Mouse (Mus musculus): ENCODE data around the gene Apoc4. TPM values are rescaled to one million over a fixed set of nuclear protein-coding genes. Genes with fewer than 3 reads are reported as not detected.

The Apoc4 gene
- polyA plus RNA-seq (2017; shearing (Covaris generic)), result not detected

GRCm38 (mm10) chr7:19681202-19681694 lies at the start of gene Apoc4, which contains the start of gene Gm44805:
Gene Apoc4 (minus strand): TSS chr7:19681479.
Gene Gm44805 (minus strand): TSS chr7:19681423.

GRCm38 (mm10) chr7:19715239-19716054 lies 34.2 kb upstream of the Apoc4 start, which contains the start of gene Tomm40:
Gene Tomm40 (minus strand): TSS chr7:19715438.

GRCm38 (mm10) chr7:19698907-19699826 lies 17.9 kb upstream of the Apoc4 start, which contains the start of gene Apoe:
Gene Apoe (minus strand): TSS chr7:19699188.

GRCm38 (mm10) chr7:19691873-19692865 lies 10.9 kb upstream of the Apoc4 start, which contains the start of gene Apoc1:
Gene Apoc1 (minus strand): TSS chr7:19692660.

DNA sequence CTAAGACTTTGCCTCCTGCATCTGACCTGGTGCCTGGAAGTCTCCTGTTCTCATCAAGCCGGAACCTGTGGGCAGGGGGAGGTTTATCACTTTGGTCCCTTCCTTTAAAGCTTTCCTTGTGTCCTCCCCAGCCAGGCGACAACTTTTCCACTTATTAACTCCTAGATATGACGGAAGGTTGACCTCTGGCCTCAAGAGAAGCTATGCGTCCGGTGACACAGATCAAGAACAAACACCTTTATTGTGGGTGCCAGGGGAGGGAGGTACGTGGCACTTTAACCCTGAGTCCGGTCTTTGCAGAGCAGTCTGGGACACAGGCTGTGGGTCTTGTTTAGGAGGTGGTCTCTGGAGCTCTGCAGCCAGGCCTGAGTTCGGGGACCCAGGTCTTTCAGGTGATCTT lies 3.4 kb downstream of the Apoc4 start, which contains the start of gene Apoc2:
Gene Apoc2, minus strand, starts transcription at position 70 of the 400 bp plus-strand sequence.

DNA sequence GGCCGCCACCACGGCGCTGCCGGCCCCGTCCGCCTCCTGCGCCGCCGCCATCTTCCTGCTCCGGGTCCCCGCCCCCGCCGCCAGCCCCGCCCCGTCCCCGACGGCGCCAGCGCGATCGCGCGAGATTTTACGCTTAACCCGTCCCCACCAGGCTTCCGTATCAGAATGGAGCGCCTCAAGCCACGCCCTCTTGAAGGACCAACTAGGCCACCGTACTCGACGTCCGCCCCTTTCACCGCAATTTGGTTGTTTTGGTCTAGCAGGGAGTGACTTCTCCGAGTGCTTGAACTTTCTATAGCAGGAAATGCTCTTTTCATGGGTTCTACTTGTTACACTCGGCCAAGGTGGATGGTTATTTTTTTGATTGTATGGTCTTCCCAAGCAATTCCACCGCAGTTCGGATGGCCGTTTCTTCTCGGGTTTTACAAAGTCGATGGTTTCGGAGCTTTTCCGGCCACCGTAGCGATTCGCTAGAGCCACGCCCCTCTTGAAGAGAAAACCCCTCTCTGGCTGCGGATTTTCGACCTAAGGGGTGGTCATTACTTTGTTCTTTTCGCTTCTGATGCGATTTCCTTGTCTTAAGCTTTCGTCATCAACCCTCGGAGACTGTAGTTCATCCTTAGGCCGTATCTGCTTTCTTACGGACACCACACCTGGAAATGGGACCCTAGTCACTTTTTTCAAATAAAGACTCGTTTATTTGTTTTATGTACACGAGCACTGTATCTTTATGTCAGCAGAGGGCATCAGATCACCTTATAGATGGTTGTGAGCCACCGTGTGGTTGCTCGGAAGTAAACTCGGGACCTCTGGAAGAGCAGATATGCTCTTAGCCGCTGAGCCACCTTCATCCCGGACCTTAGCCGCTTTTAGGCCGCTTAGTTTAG lies 16.1 kb downstream of the Apoc4 start, which contains the start of gene Clptm1:
Gene Clptm1, minus strand, starts transcription at position 79 of the 887 bp plus-strand sequence.

GRCm38 (mm10) chr7:19629361-19629734 lies 51.9 kb downstream of the Apoc4 start, which contains the start of gene Relb:
Gene Relb (minus strand): TSS chr7:19629438.

Other genes with a start within 250 kb of the Apoc4 start
- 8.7 TPM for gene Mark4, start 222.7 kb downstream of the Apoc4 start, polyA plus RNA-seq (2017; shearing (Covaris generic))
- gene Exoc3l2, start 218.1 kb downstream of the Apoc4 start, polyA plus RNA-seq (2017; shearing (Covaris generic)), result not detected
- 3.8 TPM for gene Bloc1s3, start 173.1 kb downstream of the Apoc4 start, polyA plus RNA-seq (2017; shearing (Covaris generic))
- gene Trappc6a, start 173.1 kb downstream of the Apoc4 start, polyA plus RNA-seq (2017; shearing (Covaris generic)), result 58.6 TPM
- not detected for gene Nkpd1, start 163.6 kb downstream of the Apoc4 start, polyA plus RNA-seq (2017; shearing (Covaris generic))
- 26.1 TPM for gene Ppp1r37, start 118.4 kb downstream of the Apoc4 start, polyA plus RNA-seq (2017; shearing (Covaris generic))
- not detected for gene Zfp296, start 104.2 kb downstream of the Apoc4 start, polyA plus RNA-seq (2017; shearing (Covaris generic))
- 80.0 TPM for gene Gemin7, start 103.9 kb downstream of the Apoc4 start, polyA plus RNA-seq (2017; shearing (Covaris generic))
- gene Clasrp, start 77.0 kb downstream of the Apoc4 start, polyA plus RNA-seq (2017; shearing (Covaris generic)), result 71.6 TPM
- gene Relb, start 52.0 kb downstream of the Apoc4 start, polyA plus RNA-seq (2017; shearing (Covaris generic)), result 102 TPM
- gene Clptm1, start 16.4 kb downstream of the Apoc4 start, polyA plus RNA-seq (2017; shearing (Covaris generic)), result 129 TPM
- gene Apoc2, start 3.5 kb downstream of the Apoc4 start, polyA plus RNA-seq (2017; shearing (Covaris generic)), result not detected
- gene Gm44805, start 56 bp downstream of the Apoc4 start, polyA plus RNA-seq (2017; shearing (Covaris generic)), result not detected
- gene Apoc1, start 11.2 kb upstream of the Apoc4 start, polyA plus RNA-seq (2017; shearing (Covaris generic)), result not detected
- 6.1 TPM for gene Apoe, start 17.7 kb upstream of the Apoc4 start, polyA plus RNA-seq (2017; shearing (Covaris generic))
- 78.5 TPM for gene Tomm40, start 34.0 kb upstream of the Apoc4 start, polyA plus RNA-seq (2017; shearing (Covaris generic))
- not detected for gene Nectin2, start 69.0 kb upstream of the Apoc4 start, polyA plus RNA-seq (2017; shearing (Covaris generic))
- gene Bcam, start 89.5 kb upstream of the Apoc4 start, polyA plus RNA-seq (2017; shearing (Covaris generic)), result 0.42 TPM
- not detected for gene Cblc, start 115.3 kb upstream of the Apoc4 start, polyA plus RNA-seq (2017; shearing (Covaris generic))
- gene Bcl3, start 141.3 kb upstream of the Apoc4 start, polyA plus RNA-seq (2017; shearing (Covaris generic)), result 67.2 TPM
- gene Gm19345, start 170.5 kb upstream of the Apoc4 start, polyA plus RNA-seq (2017; shearing (Covaris generic)), result not detected
- gene Ceacam16, start 179.8 kb upstream of the Apoc4 start, polyA plus RNA-seq (2017; shearing (Covaris generic)), result 0.31 TPM
- gene Ceacam19, start 206.5 kb upstream of the Apoc4 start, polyA plus RNA-seq (2017; shearing (Covaris generic)), result not detected
- gene Pvr, start 239.7 kb upstream of the Apoc4 start, polyA plus RNA-seq (2017; shearing (Covaris generic)), result 77.9 TPM